Mouse (Mus musculus): Measurements from ENCODE around the gene Xpr1.

The Xpr1 gene

GRCm38 (mm10) chr1:155252631-155253121 is 164.5 kb downstream of the Xpr1 start:
- no peak for DNase-seq (ENCODE audit: low read depth, low spot score)

GRCm38 (mm10) chr1:155251596-155251995 is 165.6 kb downstream of the Xpr1 start:
- DNase-seq (ENCODE audit: low read depth, low spot score): no peak

- no peak for DNase-seq (ENCODE audit: low read depth, low spot score)
Measured at GRCm38 (mm10) chr1:155250531-155251135, 166.6 kb downstream of the Xpr1 start.

GRCm38 (mm10) chr1:155249896-155250295 is 167.3 kb downstream of the Xpr1 start:
- no peak for DNase-seq (ENCODE audit: low read depth, low spot score)

GRCm38 (mm10) chr1:155248041-155248440 is 169.2 kb downstream of the Xpr1 start:
- DNase-seq (ENCODE audit: low read depth, low spot score): no peak

- no peak for DNase-seq (ENCODE audit: low read depth, low spot score)
Measured at GRCm38 (mm10) chr1:155247441-155247840, 169.8 kb downstream of the Xpr1 start.

GRCm38 (mm10) chr1:155245516-155245915 is 171.7 kb downstream of the Xpr1 start:
- DNase-seq (ENCODE audit: low read depth, low spot score): no peak

GRCm38 (mm10) chr1:155244771-155245211 is 172.4 kb downstream of the Xpr1 start:
- DNase-seq (ENCODE audit: low read depth, low spot score): no peak

- DNase-seq (ENCODE audit: low read depth, low spot score): peak; percentile 43
Measured at GRCm38 (mm10) chr1:155243797-155244770, 173.1 kb downstream of the Xpr1 start, which contains the start of gene BC034090. BC034090 (minus strand) TSS chr1:155244444.

GRCm38 (mm10) chr1:155242488-155242745 is 174.8 kb downstream of the Xpr1 start:
- no peak for DNase-seq (ENCODE audit: low read depth, low spot score)

- DNase-seq (ENCODE audit: low read depth, low spot score): no peak
Measured at GRCm38 (mm10) chr1:155241701-155242487, 175.3 kb downstream of the Xpr1 start.

- DNase-seq (ENCODE audit: low read depth, low spot score): no peak
Measured at GRCm38 (mm10) chr1:155239962-155240717, 177.1 kb downstream of the Xpr1 start.

- no peak for DNase-seq (ENCODE audit: low read depth, low spot score)
Measured at GRCm38 (mm10) chr1:155239169-155239568, 178.0 kb downstream of the Xpr1 start.

- DNase-seq (ENCODE audit: low read depth, low spot score): no peak
Measured at GRCm38 (mm10) chr1:155238126-155238525, 179.1 kb downstream of the Xpr1 start.

- DNase-seq (ENCODE audit: low read depth, low spot score): no peak
Measured at GRCm38 (mm10) chr1:155237390-155237789, 179.8 kb downstream of the Xpr1 start.

- no peak for DNase-seq (ENCODE audit: low read depth, low spot score)
Measured at GRCm38 (mm10) chr1:155236306-155237024, 180.8 kb downstream of the Xpr1 start.

- no peak for DNase-seq (ENCODE audit: low read depth, low spot score)
Measured at GRCm38 (mm10) chr1:155235641-155236040, 181.6 kb downstream of the Xpr1 start.

GRCm38 (mm10) chr1:155233931-155234607 is 183.1 kb downstream of the Xpr1 start:
- DNase-seq (ENCODE audit: low read depth, low spot score): peak; percentile 77

- DNase-seq (ENCODE audit: low read depth, low spot score): no peak
Measured at GRCm38 (mm10) chr1:155233378-155233777, 183.8 kb downstream of the Xpr1 start.

- no peak for DNase-seq (ENCODE audit: low read depth, low spot score)
Measured at GRCm38 (mm10) chr1:155232786-155233185, 184.4 kb downstream of the Xpr1 start.

Measured in forelimb bud, embryonic 11.5 days (tissue).